Mouse (Mus musculus): ENCODE measurements around the gene Vwf. TPM values are rescaled to one million over a fixed set of nuclear protein-coding genes. Genes with fewer than 3 reads are reported as not detected.
A peak's percentile ranks its signal among the peaks of the same experiment; 100 is the strongest.

The Vwf gene
- total RNA-seq, 2 experiments from 2014 or later: 14.6 to 14.7 TPM

GRCm38 (mm10) chr6:125604463-125605191 is 58.1 kb downstream of the Vwf start:
- peak; percentile 54 to 69 for DNase-seq (ENCODE audit: extremely low spot score in 1 of 2, low spot score in 1 of 2)

- no peak for DNase-seq (ENCODE audit: extremely low spot score in 1 of 2, low spot score in 1 of 2)
Measured at GRCm38 (mm10) chr6:125609025-125609424, 62.5 kb downstream of the Vwf start.

GRCm38 (mm10) chr6:125617855-125618254 is 71.3 kb downstream of the Vwf start:
- DNase-seq (ENCODE audit: extremely low spot score in 1 of 2, low spot score in 1 of 2): no peak

GRCm38 (mm10) chr6:125620764-125621163 is 74.2 kb downstream of the Vwf start:
- DNase-seq (ENCODE audit: extremely low spot score in 1 of 2, low spot score in 1 of 2): peak in 1 of 2 experiments; percentile 42

- no peak for DNase-seq (ENCODE audit: extremely low spot score in 1 of 2, low spot score in 1 of 2)
Measured at GRCm38 (mm10) chr6:125622434-125622833, 75.9 kb downstream of the Vwf start.

- DNase-seq (ENCODE audit: extremely low spot score in 1 of 2, low spot score in 1 of 2): no peak
Measured at GRCm38 (mm10) chr6:125640486-125640885, 93.9 kb downstream of the Vwf start.

GRCm38 (mm10) chr6:125641146-125641545 is 94.6 kb downstream of the Vwf start:
- DNase-seq (ENCODE audit: extremely low spot score in 1 of 2, low spot score in 1 of 2): no peak

GRCm38 (mm10) chr6:125648964-125649363 is 102.4 kb downstream of the Vwf start:
- DNase-seq (ENCODE audit: extremely low spot score in 1 of 2, low spot score in 1 of 2): no peak

GRCm38 (mm10) chr6:125651335-125651734 is 104.8 kb downstream of the Vwf start:
- DNase-seq (ENCODE audit: extremely low spot score in 1 of 2, low spot score in 1 of 2): no peak

- DNase-seq (ENCODE audit: extremely low spot score in 1 of 2, low spot score in 1 of 2): no peak
Measured at GRCm38 (mm10) chr6:125653416-125653815, 106.8 kb downstream of the Vwf start.

GRCm38 (mm10) chr6:125656921-125657320 is 110.3 kb downstream of the Vwf start:
- no peak for DNase-seq (ENCODE audit: extremely low spot score in 1 of 2, low spot score in 1 of 2)

GRCm38 (mm10) chr6:125657966-125658365 is 111.4 kb downstream of the Vwf start:
- no peak for DNase-seq (ENCODE audit: extremely low spot score in 1 of 2, low spot score in 1 of 2)

GRCm38 (mm10) chr6:125661106-125661877 is 114.7 kb downstream of the Vwf start:
- DNase-seq (ENCODE audit: extremely low spot score in 1 of 2, low spot score in 1 of 2): peak; percentile 67 to 88

- DNase-seq (ENCODE audit: extremely low spot score in 1 of 2, low spot score in 1 of 2): no peak
Measured at GRCm38 (mm10) chr6:125663906-125664305, 117.3 kb downstream of the Vwf start.

- DNase-seq (ENCODE audit: extremely low spot score in 1 of 2, low spot score in 1 of 2): no peak
Measured at GRCm38 (mm10) chr6:125671835-125672234, 125.3 kb downstream of the Vwf start.

- DNase-seq (ENCODE audit: extremely low spot score in 1 of 2, low spot score in 1 of 2): no peak
Measured at GRCm38 (mm10) chr6:125678492-125678891, 131.9 kb downstream of the Vwf start.

GRCm38 (mm10) chr6:125680613-125681012 is 134.0 kb downstream of the Vwf start:
- no peak for DNase-seq (ENCODE audit: extremely low spot score in 1 of 2, low spot score in 1 of 2)

- no peak for DNase-seq (ENCODE audit: extremely low spot score in 1 of 2, low spot score in 1 of 2)
Measured at GRCm38 (mm10) chr6:125685420-125685819, 138.8 kb downstream of the Vwf start.

GRCm38 (mm10) chr6:125687986-125688385 is 141.4 kb downstream of the Vwf start:
- DNase-seq (ENCODE audit: extremely low spot score in 1 of 2, low spot score in 1 of 2): no peak

GRCm38 (mm10) chr6:125690057-125690703 is 143.6 kb downstream of the Vwf start, which contains the start of gene Ano2:
TSS of gene Ano2 (plus strand) at chr6:125690419.
- peak in 1 of 2 experiments; percentile 11 for DNase-seq (ENCODE audit: extremely low spot score in 1 of 2, low spot score in 1 of 2)

GRCm38 (mm10) chr6:125701146-125701545 is 154.6 kb downstream of the Vwf start:
- DNase-seq (ENCODE audit: extremely low spot score in 1 of 2, low spot score in 1 of 2): no peak

All from layer of hippocampus, postnatal 25 days (tissue).